Comparison of ENCODE assay signal across 11 mouse cellular contexts in genomic region chr1:80033522-80033921, GRCm38 (mm10).
DNase-seq lines count a peak whose midpoint lies in the region; ATAC-seq and TF ChIP-seq lines count a peak whose summit lies in the region.
"Had no signal": no experiment of that assay in that cellular context is flagged by ENCODE, and none has a peak within 500 bp of the region (broad histone marks: within the 10 kb centered on the region; RNA-seq: fewer than 3 reads in every experiment).

No protein-coding gene starts in this region.

- H3K4me2 ChIP-seq in heart, embryonic 12.5 days: no peak overlapping the region
- H3K4me2 ChIP-seq in lung, embryonic 15.5 days: 0 out of 2 replicates have a peak overlapping the region, but pooled peaks have one; percentile 0
- H3K4me2 ChIP-seq in hindbrain, embryonic 13.5 days: no peak overlapping the region; the same call in 1 of the 2 replicates
- no peak overlapping the region for H3K4me2 ChIP-seq in midbrain, postnatal 0 days (ENCODE audit: low read depth, low read length, poor library complexity, severe bottlenecking)
- H3K4me2 ChIP-seq: heart, embryonic 11.5 days had no signal

- no peaks in the 10 kb centered on the region for H3K27me3 ChIP-seq in heart, embryonic 12.5 days (replicated peaks)
- H3K27me3 ChIP-seq in lung, embryonic 15.5 days: no peaks in the 10 kb centered on the region
- H3K27me3 ChIP-seq in hindbrain, embryonic 13.5 days: no peaks in the 10 kb centered on the region
- no peaks in the 10 kb centered on the region for H3K27me3 ChIP-seq in midbrain, postnatal 0 days (ENCODE audit: insufficient read depth, low read length)

- peak overlapping the region; percentile 32; the same call in 1 of the 2 replicates for H3K27ac ChIP-seq in heart, embryonic 12.5 days (ENCODE audit: poor library complexity, severe bottlenecking)
- peak overlapping the region; percentile 71 for H3K27ac ChIP-seq in lung, embryonic 15.5 days
- peak overlapping the region; percentile 27 for H3K27ac ChIP-seq in hindbrain, embryonic 13.5 days
- H3K27ac ChIP-seq in midbrain, postnatal 0 days (ENCODE audit: low read depth, low read length): no peak overlapping the region

- H3K4me3 ChIP-seq in heart, embryonic 12.5 days: no peak overlapping the region
- H3K4me3 ChIP-seq in lung, embryonic 15.5 days: no peak overlapping the region
- no peak overlapping the region for H3K4me3 ChIP-seq in hindbrain, embryonic 13.5 days
- no peak overlapping the region for H3K4me3 ChIP-seq in midbrain, postnatal 0 days (ENCODE audit: low read depth, low read length)

- H3K9me3 ChIP-seq in heart, embryonic 12.5 days (replicated peaks): no peaks in the 10 kb centered on the region
- no peaks in the 10 kb centered on the region for H3K9me3 ChIP-seq in lung, embryonic 15.5 days
- H3K9me3 ChIP-seq in hindbrain, embryonic 13.5 days: no peaks in the 10 kb centered on the region
- H3K9me3 ChIP-seq in midbrain, postnatal 0 days (ENCODE audit: low read length): no peaks in the 10 kb centered on the region

- TF ChIP-seq CTCF in midbrain, postnatal 0 days (IDR thresholded peaks at IDR 0.05): no peak

- ATAC-seq in heart, embryonic 12.5 days (ENCODE audit: insufficient number of reproducible peaks, low FRiP score): 0 out of 2 replicates have a peak, but pooled peaks have one; percentile 13
- ATAC-seq in lung, embryonic 15.5 days (ENCODE audit: borderline replicate concordance, extremely low read depth, low FRiP score, low TSS enrichment): peak; percentile 72; the same call in 1 of the 2 replicates
- ATAC-seq in hindbrain, embryonic 13.5 days (ENCODE audit: low FRiP score): peak; percentile 16; the same call in 1 of the 2 replicates
- no peak for ATAC-seq in midbrain, postnatal 0 days (ENCODE audit: low FRiP score)

- no peak overlapping the region for H3K9ac ChIP-seq in heart, embryonic 12.5 days
- H3K9ac ChIP-seq in lung, embryonic 15.5 days: no peak overlapping the region
- H3K9ac ChIP-seq in hindbrain, embryonic 13.5 days: no peak overlapping the region
- H3K9ac ChIP-seq in midbrain, postnatal 0 days (replicated peaks; ENCODE audit: low read length, poor library complexity, severe bottlenecking): no peak overlapping the region

- H3K36me3 ChIP-seq in heart, embryonic 12.5 days: no peaks in the 10 kb centered on the region
- no peaks in the 10 kb centered on the region for H3K36me3 ChIP-seq in lung, embryonic 15.5 days
- H3K36me3 ChIP-seq in hindbrain, embryonic 13.5 days: no peaks in the 10 kb centered on the region
- no peaks in the 10 kb centered on the region for H3K36me3 ChIP-seq in midbrain, postnatal 0 days (ENCODE audit: insufficient read depth, low read length)

- H3K4me1 ChIP-seq in heart, embryonic 12.5 days (replicated peaks): peaks cover 27% of the 10 kb centered on the region
- H3K4me1 ChIP-seq in lung, embryonic 15.5 days: peaks cover 29% of the 10 kb centered on the region
- peaks cover 16% of the 10 kb centered on the region for H3K4me1 ChIP-seq in hindbrain, embryonic 13.5 days (replicated peaks)
- no peaks in the 10 kb centered on the region for H3K4me1 ChIP-seq in midbrain, postnatal 0 days (ENCODE audit: insufficient read depth, low read length)

- WGBS in heart, embryonic 12.5 days: 38% methylated on average over 6 of the region's 6 CpGs
- WGBS in lung, embryonic 15.5 days: 19% methylated on average over 6 of the region's 6 CpGs
- WGBS in hindbrain, embryonic 13.5 days: 36% methylated on average over 6 of the region's 6 CpGs
- WGBS in midbrain, postnatal 0 days: 31% methylated on average over 6 of the region's 6 CpGs

- no peak for DNase-seq in heart, adult 8-10 months (ENCODE audit: low spot score)
- no peak for DNase-seq in lung, postnatal 25 days (ENCODE audit: low spot score)
- DNase-seq in midbrain, postnatal 0 days (ENCODE audit: low spot score): peak; percentile 9
- no peak for DNase-seq in adrenal gland, postnatal 10 days
- DNase-seq in ovary, postnatal 36 days (ENCODE audit: low spot score): no peak
- DNase-seq: cerebellum, adult 11 months; thymus, postnatal 4 days had no signal
